ENCODE assay signal across 8 mouse cellular contexts in genomic region chr13:63572453-63573255, GRCm38 (mm10). TPM values are rescaled to one million over a fixed set of nuclear protein-coding genes. Genes with fewer than 3 reads are reported as not detected.
A peak's percentile ranks its signal among the peaks of the same experiment; 100 is the strongest.
DNase-seq lines count a peak whose midpoint lies in the region; ATAC-seq and TF ChIP-seq lines count a peak whose summit lies in the region.

No protein-coding gene starts in this region.

- no peaks in the 10 kb centered on the region for H3K27me3 ChIP-seq in lung, embryonic 14.5 days (ENCODE audit: insufficient read depth, low read length)
- peaks cover 68% of the 10 kb centered on the region for H3K27me3 ChIP-seq in heart, embryonic 13.5 days (replicated peaks)
- peaks cover 43% of the 10 kb centered on the region for H3K27me3 ChIP-seq in midbrain, embryonic 11.5 days (ENCODE audit: control insufficient read depth, insufficient read depth, low read length)
- 0 out of 2 replicates have a peak, but pooled peaks cover 6% of the 10 kb centered on the region for H3K27me3 ChIP-seq in stomach, embryonic 15.5 days (replicated peaks)

- peak overlapping the region; percentile 100 for H3K27ac ChIP-seq in lung, embryonic 14.5 days (ENCODE audit: low read depth)
- H3K27ac ChIP-seq in heart, embryonic 13.5 days (replicated peaks): peak overlapping the region; percentile 36; the same call in 1 of the 2 replicates
- H3K27ac ChIP-seq in midbrain, embryonic 11.5 days (ENCODE audit: low read depth, low read length): peak overlapping the region; percentile 81
- H3K27ac ChIP-seq in stomach, embryonic 15.5 days: peak overlapping the region; percentile 87

- no peak for TF ChIP-seq CTCF in lung, embryonic 14.5 days (IDR thresholded peaks at IDR 0.05; ENCODE audit: low read depth)

- peak; percentile 33 for ATAC-seq in lung, embryonic 14.5 days (ENCODE audit: insufficient read depth)
- ATAC-seq in heart, embryonic 13.5 days (ENCODE audit: extremely low read depth, insufficient number of reproducible peaks, low FRiP score, low TSS enrichment): no peak
- ATAC-seq in midbrain, embryonic 11.5 days (ENCODE audit: low FRiP score): peak; percentile 60
- ATAC-seq in stomach, embryonic 15.5 days (ENCODE audit: insufficient read depth, low FRiP score, low read depth): no peak

- H3K4me1 ChIP-seq in lung, embryonic 14.5 days (ENCODE audit: insufficient read depth): peaks cover 22% of the 10 kb centered on the region
- peaks cover 22% of the 10 kb centered on the region for H3K4me1 ChIP-seq in heart, embryonic 13.5 days
- peaks cover 34% of the 10 kb centered on the region for H3K4me1 ChIP-seq in midbrain, embryonic 11.5 days (ENCODE audit: control insufficient read depth, insufficient read depth, low read length)
- H3K4me1 ChIP-seq in stomach, embryonic 15.5 days: peaks cover 11% of the 10 kb centered on the region

- H3K4me3 ChIP-seq in lung, embryonic 14.5 days (ENCODE audit: low read depth, low read length): peak overlapping the region; percentile 83
- peak overlapping the region; percentile 77 for H3K4me3 ChIP-seq in heart, embryonic 13.5 days
- peak overlapping the region; percentile 65 for H3K4me3 ChIP-seq in midbrain, embryonic 11.5 days (ENCODE audit: low read depth, low read length)
- peak overlapping the region; percentile 68 for H3K4me3 ChIP-seq in stomach, embryonic 15.5 days (replicated peaks)

- DNase-seq in lung, embryonic 14.5 days: peak; percentile 62
- no peak for DNase-seq in lung, postnatal 25 days (ENCODE audit: low spot score)
- DNase-seq in cerebellum, postnatal 10 days: peak; percentile 84 to 85
- DNase-seq in layer of hippocampus, postnatal 10 days (ENCODE audit: low spot score in 2 of 2): peak; percentile 57 to 62
- DNase-seq in midbrain, embryonic 11.5 days (ENCODE audit: low spot score, missing footprints): peak; percentile 96
- no peak for DNase-seq in ovary, postnatal 14 days (ENCODE audit: low spot score)

- peak overlapping the region; percentile 100 for H3K9ac ChIP-seq in lung, embryonic 14.5 days
- peak overlapping the region; percentile 84 for H3K9ac ChIP-seq in heart, embryonic 13.5 days
- peak overlapping the region; percentile 78 for H3K9ac ChIP-seq in midbrain, embryonic 11.5 days (ENCODE audit: low read length)
- H3K9ac ChIP-seq in stomach, embryonic 15.5 days: peak overlapping the region; percentile 62

- H3K36me3 ChIP-seq in lung, embryonic 14.5 days (ENCODE audit: insufficient read depth): no peaks in the 10 kb centered on the region
- H3K36me3 ChIP-seq in heart, embryonic 13.5 days: no peaks in the 10 kb centered on the region
- H3K36me3 ChIP-seq in midbrain, embryonic 11.5 days (ENCODE audit: control insufficient read depth, insufficient read depth, low read length): no peaks in the 10 kb centered on the region
- H3K36me3 ChIP-seq in stomach, embryonic 15.5 days: no peaks in the 10 kb centered on the region

- H3K9me3 ChIP-seq in lung, embryonic 14.5 days (ENCODE audit: low read depth, low read length): no peaks in the 10 kb centered on the region
- no peaks in the 10 kb centered on the region for H3K9me3 ChIP-seq in heart, embryonic 13.5 days
- no peaks in the 10 kb centered on the region for H3K9me3 ChIP-seq in midbrain, embryonic 11.5 days (ENCODE audit: control insufficient read depth, low read length)
- no peaks in the 10 kb centered on the region for H3K9me3 ChIP-seq in stomach, embryonic 15.5 days

- H3K4me2 ChIP-seq in lung, embryonic 14.5 days: peak overlapping the region; percentile 91
- H3K4me2 ChIP-seq in heart, embryonic 13.5 days: peak overlapping the region; percentile 100
- H3K4me2 ChIP-seq in midbrain, embryonic 11.5 days: peak overlapping the region; percentile 90
- peak overlapping the region; percentile 96 for H3K4me2 ChIP-seq in stomach, embryonic 15.5 days

- WGBS in lung, embryonic 14.5 days: under 1% methylated on average over 67 of the region's 67 CpGs
- under 1% methylated on average over 67 of the region's 67 CpGs for WGBS in heart, embryonic 13.5 days
- WGBS in midbrain, embryonic 11.5 days: under 1% methylated on average over 63 of the region's 67 CpGs
- under 1% methylated on average over 67 of the region's 67 CpGs for WGBS in stomach, embryonic 15.5 days

RNA-seq across cellular contexts. Expression of gene Ptch1, which starts 0.7 kb away (rescaled TPM):
- 64.6 and 68.6 TPM in 2 replicates for polyA plus RNA-seq in lung, embryonic 14.5 days (2014; fragmentation: Nextera tagmentation; extraction: Ambion mirVana)
- 6.4 and 6.8 TPM in 2 replicates for polyA plus RNA-seq in heart, embryonic 13.5 days (2015; fragmentation: Nextera tagmentation; extraction: Ambion mirVana)
- 10 to 100 TPM; 31.3 to 39.1 TPM for total RNA-seq in layer of hippocampus, postnatal 10 days (2021)
- 22.6 and 22.9 TPM in 2 replicates for polyA plus RNA-seq in midbrain, embryonic 11.5 days (2014; fragmentation: Nextera tagmentation; extraction: Ambion mirVana)
- polyA plus RNA-seq in stomach, embryonic 15.5 days (2015; fragmentation: Nextera tagmentation; extraction: Ambion mirVana): 32.1 and 34.3 TPM in 2 replicates

Comparison
In these comparisons a context has a peak if more than half of its experiments do, and no peak if none do; other contexts are left out.
1. DNase-seq: peak in lung, embryonic 14.5 days (single experiment), cerebellum, postnatal 10 days (2 of 2), layer of hippocampus, postnatal 10 days (2 of 2) and midbrain, embryonic 11.5 days (single experiment); none in lung, postnatal 25 days (single experiment) and ovary, postnatal 14 days (single experiment).
2. ATAC-seq: peak in lung, embryonic 14.5 days (single experiment) and midbrain, embryonic 11.5 days (single experiment); none in heart, embryonic 13.5 days (single experiment) and stomach, embryonic 15.5 days (single experiment).
3. H3K27ac ChIP-seq: peak in every context shown above with its lines; median percentile 100 in lung, embryonic 14.5 days; 87 in stomach, embryonic 15.5 days; 81 in midbrain, embryonic 11.5 days; 36 in heart, embryonic 13.5 days.
4. Peak in every context shown above with its lines, with median percentiles within 50 percentile points of each other: H3K4me2 ChIP-seq, H3K4me3 ChIP-seq and H3K9ac ChIP-seq.